Comparison of ENCODE assay signal across 7 mouse cellular contexts in the genomic region with DNA sequence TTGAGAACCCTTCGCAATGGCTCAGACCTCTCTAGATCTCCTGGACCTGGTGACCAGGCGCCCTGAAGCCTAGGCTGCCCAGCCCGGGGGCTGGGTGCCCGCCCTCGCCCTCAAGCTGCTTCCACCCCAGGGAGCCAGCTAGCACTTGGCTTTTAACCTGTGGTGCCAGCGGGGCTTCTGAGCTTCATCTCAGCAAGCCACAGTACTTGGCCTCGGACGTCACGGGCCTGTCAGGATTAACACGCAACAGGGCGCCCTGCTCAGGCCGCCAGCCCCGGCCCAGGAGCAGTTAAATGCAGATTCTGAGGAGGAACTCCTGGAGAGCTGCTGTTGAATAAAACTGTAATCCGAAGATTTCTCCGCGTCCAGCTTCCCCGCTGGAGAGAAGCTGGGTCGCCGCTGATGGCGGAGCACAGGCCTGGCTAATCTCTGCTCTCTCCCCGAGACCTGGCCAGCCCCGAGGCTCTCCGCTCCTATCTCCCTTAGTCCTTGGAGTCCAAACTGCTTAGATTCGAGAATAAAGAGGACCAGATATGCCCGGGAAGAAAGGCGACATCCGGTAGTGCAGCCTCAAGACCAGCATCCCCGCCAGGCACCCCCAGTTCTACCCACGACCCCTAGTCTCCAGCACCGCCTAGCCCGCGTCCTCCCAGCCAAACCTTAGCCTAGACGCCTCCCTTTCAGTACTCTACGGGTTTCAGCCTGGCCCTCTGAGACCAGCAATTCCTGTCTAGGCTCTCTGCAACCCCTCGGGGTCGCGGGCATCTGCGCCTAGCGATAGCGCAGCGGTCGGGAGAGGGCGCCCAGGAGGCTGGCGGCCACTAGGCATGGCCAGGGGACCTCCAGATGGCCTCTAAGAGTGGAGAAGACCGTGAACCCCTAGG. TPM values are rescaled to one million over a fixed set of nuclear protein-coding genes. Genes with fewer than 3 reads are reported as not detected.
A peak's percentile ranks its signal among the peaks of the same experiment; 100 is the strongest.
DNase-seq lines count a peak whose midpoint lies in the region; ATAC-seq and TF ChIP-seq lines count a peak whose summit lies in the region.

No protein-coding gene starts in this region.

- H3K27ac ChIP-seq in heart, adult 2 months: peak overlapping the region; percentile 84
- H3K27ac ChIP-seq in kidney, postnatal 0 days: peak overlapping the region; percentile 76
- peak overlapping the region; percentile 47; the same call in 1 of the 2 replicates for H3K27ac ChIP-seq in midbrain, embryonic 13.5 days

- H3K79me2 ChIP-seq in heart, adult 2 months (replicated peaks; ENCODE audit: control insufficient read depth, insufficient read depth, low read length): no peaks in the 10 kb centered on the region; the same call in 1 of the 2 replicates

- H3K4me3 ChIP-seq in heart, adult 2 months: peak overlapping the region; percentile 38
- H3K4me3 ChIP-seq in kidney, postnatal 0 days (replicated peaks; ENCODE audit: low read depth, low read length): peak overlapping the region; percentile 27
- H3K4me3 ChIP-seq in midbrain, embryonic 13.5 days (replicated peaks): peak overlapping the region; percentile 29

- 0 out of 2 replicates have a peak, but pooled peaks have one; percentile 11 for TF ChIP-seq EP300 in heart, adult 2 months (IDR thresholded peaks at IDR 0.05; ENCODE audit: insufficient read depth, low read depth, low read length)

- 40% methylated on average over 45 of the region's 45 CpGs for WGBS in heart, adult 2 months
- 43% methylated on average over 45 of the region's 45 CpGs for WGBS in kidney, postnatal 0 days
- 7% methylated on average over 45 of the region's 45 CpGs for WGBS in midbrain, embryonic 13.5 days

- peak; percentile 54 for DNase-seq in adrenal gland, adult 8-10 months
- peak; percentile 80 for DNase-seq in cerebellum, adult 9-10 months
- peak; percentile 63 to 74 for DNase-seq in heart, adult 2 months
- peak; percentile 40 for DNase-seq in kidney, postnatal 0 days (ENCODE audit: low spot score)
- no peak for DNase-seq in thymus, postnatal 25 days
- DNase-seq in yolk sac, embryonic 10.5 days (ENCODE audit: low spot score): no peak

- H3K9me3 ChIP-seq in kidney, postnatal 0 days (replicated peaks; ENCODE audit: low read length): no peaks in the 10 kb centered on the region
- no peaks in the 10 kb centered on the region for H3K9me3 ChIP-seq in midbrain, embryonic 13.5 days

- no peak for ATAC-seq in kidney, postnatal 0 days (replicated peaks; ENCODE audit: low FRiP score, low read depth)
- peak; percentile 58 for ATAC-seq in midbrain, embryonic 13.5 days

- TF ChIP-seq CTCF in heart, adult 2 months (IDR thresholded peaks at IDR 0.05): peak; percentile 51
- no peak for TF ChIP-seq CTCF in kidney, postnatal 0 days (IDR thresholded peaks at IDR 0.05; ENCODE audit: low read depth)

- intact Hi-C loops in heart, adult 2 months (cut with DNase I): no loop called here

- H3K4me1 ChIP-seq in heart, adult 2 months (ENCODE audit: control insufficient read depth, insufficient read depth, low read length): peaks cover 2% of the 10 kb centered on the region; the same call in 1 of the 2 replicates
- H3K4me1 ChIP-seq in kidney, postnatal 0 days (replicated peaks; ENCODE audit: insufficient read depth, low read length): no peaks in the 10 kb centered on the region
- peaks cover 61% of the 10 kb centered on the region for H3K4me1 ChIP-seq in midbrain, embryonic 13.5 days (replicated peaks)

- H3K4me2 ChIP-seq in kidney, postnatal 0 days (ENCODE audit: low read length): peak overlapping the region; percentile 86
- H3K4me2 ChIP-seq in midbrain, embryonic 13.5 days (replicated peaks): peak overlapping the region; percentile 59

- TF ChIP-seq POLR2A in heart, adult 2 months (IDR thresholded peaks at IDR 0.05; ENCODE audit: insufficient read depth, low read depth, low read length): no peak

- no peaks in the 10 kb centered on the region for H3K27me3 ChIP-seq in heart, adult 2 months (ENCODE audit: control insufficient read depth, insufficient read depth, low read length)
- H3K27me3 ChIP-seq in kidney, postnatal 0 days (ENCODE audit: insufficient read depth, low read length): 0 out of 2 replicates have a peak, but pooled peaks cover 4% of the 10 kb centered on the region
- peaks cover 54% of the 10 kb centered on the region for H3K27me3 ChIP-seq in midbrain, embryonic 13.5 days

- H3K9ac ChIP-seq in heart, adult 2 months (ENCODE audit: low read depth, low read length): peak overlapping the region; percentile 60
- H3K9ac ChIP-seq in kidney, postnatal 0 days (ENCODE audit: low read depth, low read length): peak overlapping the region; percentile 43
- peak overlapping the region; percentile 54 for H3K9ac ChIP-seq in midbrain, embryonic 13.5 days (replicated peaks)

- peaks cover 20% of the 10 kb centered on the region for H3K36me3 ChIP-seq in heart, adult 2 months (ENCODE audit: control insufficient read depth, insufficient read depth, low read length)
- H3K36me3 ChIP-seq in kidney, postnatal 0 days (ENCODE audit: insufficient read depth, low read length): no peaks in the 10 kb centered on the region
- no peaks in the 10 kb centered on the region for H3K36me3 ChIP-seq in midbrain, embryonic 13.5 days

RNA-seq across cellular contexts. Expression of gene Meis1, which starts 11.0 kb away (rescaled TPM):
- total RNA-seq in adrenal gland, adult 8-10 months (2022): 10 to 100 TPM; 47.3 to 67.8 (median 55.1) TPM
- 10 to 100 TPM; 29.0 to 31.4 TPM for total RNA-seq in heart, adult 2 months (2021)
- 18.2 and 22.6 TPM in 2 replicates for polyA plus RNA-seq in heart, adult 2 months (2012; rRNA removed)
- 59.0 and 66.7 TPM in 2 replicates for polyA plus RNA-seq in kidney, postnatal 0 days (2015; fragmentation: Nextera tagmentation; extraction: Ambion mirVana)
- 43.4 and 45.1 TPM in 2 replicates for polyA plus RNA-seq in midbrain, embryonic 13.5 days (2015; fragmentation: Nextera tagmentation; extraction: Ambion mirVana)

Comparison
In these comparisons a context has a peak if more than half of its experiments do, and no peak if none do; other contexts are left out.
1. DNase-seq: peak in adrenal gland, adult 8-10 months (single experiment), cerebellum, adult 9-10 months (single experiment), heart, adult 2 months (2 of 2) and kidney, postnatal 0 days (single experiment); none in thymus, postnatal 25 days (single experiment) and yolk sac, embryonic 10.5 days (single experiment).
2. Peak in every context shown above with its lines, with median percentiles within 50 percentile points of each other: H3K27ac ChIP-seq, H3K4me3 ChIP-seq and H3K9ac ChIP-seq.